Mouse (Mus musculus): ENCODE data around the gene Cdk19.
"Not testable (repeated sequence)": the region's sequence is repeated elsewhere in the genome, so short reads cannot be mapped to it uniquely, and the experiment has no call there.

Gene Cdk19

DNA sequence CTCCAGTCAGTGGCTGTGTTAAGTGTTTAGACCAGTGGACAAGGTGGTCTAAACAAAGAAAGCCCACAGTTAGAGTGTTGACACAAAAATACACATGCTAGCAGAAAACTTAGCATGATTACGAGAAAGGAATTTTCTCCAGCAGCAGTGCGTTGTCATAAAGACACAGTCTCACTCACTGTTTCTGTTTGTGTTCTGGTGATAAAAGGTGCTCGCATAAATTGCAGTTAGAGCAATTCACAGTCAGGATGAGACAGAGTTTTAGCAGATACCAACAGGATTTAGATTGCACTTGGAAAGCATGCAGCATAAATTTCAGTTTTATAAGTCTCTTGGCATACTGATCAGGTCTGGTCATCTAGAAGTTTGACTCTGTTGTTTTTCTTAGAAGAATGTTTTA, 59.5 kb downstream of the Cdk19 start:
- no peak for DNase-seq (ENCODE audit: low spot score)

GRCm38 (mm10) chr10:40399328-40399727, 60.0 kb downstream of the Cdk19 start:
- no peak for DNase-seq (ENCODE audit: low spot score)

DNA sequence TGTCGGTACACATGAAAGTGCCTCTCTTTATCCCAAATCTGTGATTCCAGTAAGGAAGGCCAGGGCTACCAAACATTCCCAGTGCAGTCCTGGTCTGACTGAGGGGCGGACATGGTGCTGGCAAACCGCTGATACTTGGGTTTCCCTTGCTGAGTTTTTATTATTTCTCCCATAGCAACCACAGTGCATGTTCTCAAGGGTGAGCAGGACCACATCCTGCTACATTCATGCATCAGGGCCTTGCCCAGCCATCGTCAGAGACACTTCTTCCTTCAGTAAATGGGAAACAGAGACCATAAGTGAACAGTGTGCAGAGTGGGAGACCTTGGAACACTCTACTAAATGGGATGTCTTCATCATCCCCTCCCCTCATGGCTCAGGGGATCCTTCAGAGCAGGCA, 60.9 kb downstream of the Cdk19 start:
- DNase-seq (ENCODE audit: low spot score) = no peak

DNA sequence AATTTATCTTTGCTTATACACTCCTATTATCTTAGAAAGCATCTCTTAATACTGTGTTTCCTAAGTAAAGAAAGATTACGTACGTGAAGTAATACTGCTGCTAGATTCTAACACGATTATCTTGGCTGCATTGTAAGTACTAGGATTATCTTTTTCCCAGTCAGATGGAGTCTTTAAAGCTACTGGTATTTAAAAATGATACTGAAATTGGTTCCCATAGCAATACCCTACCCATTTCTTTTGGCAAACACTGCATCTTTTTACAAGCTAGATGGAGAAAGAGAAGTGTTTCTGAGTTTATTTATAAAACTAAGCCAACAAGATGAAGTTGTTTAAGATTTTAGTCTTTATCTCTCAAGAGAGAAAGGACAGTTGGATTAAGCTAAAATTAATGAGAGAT, 67.3 kb downstream of the Cdk19 start:
- DNase-seq (ENCODE audit: low spot score) = no peak

DNA sequence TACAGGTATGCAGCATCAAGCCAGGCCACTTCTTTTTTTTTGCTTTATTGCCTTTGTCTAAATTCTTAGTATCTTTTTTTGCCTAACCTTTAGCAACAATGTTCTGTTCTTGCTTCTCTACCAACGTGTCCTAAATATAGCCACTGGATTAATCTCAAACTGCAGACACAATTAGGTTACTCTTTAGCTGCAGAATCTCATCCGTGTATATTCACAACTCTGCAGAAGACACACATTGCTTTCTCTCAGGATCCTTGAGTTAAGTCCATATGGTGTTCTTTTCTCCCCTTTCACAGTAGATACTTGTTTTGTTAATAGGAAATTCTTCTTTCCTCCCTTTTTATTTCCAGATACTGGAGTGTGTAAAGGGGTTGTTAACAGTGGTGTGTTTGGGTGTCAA, 70.0 kb downstream of the Cdk19 start:
- no peak for DNase-seq (ENCODE audit: low spot score)

DNA sequence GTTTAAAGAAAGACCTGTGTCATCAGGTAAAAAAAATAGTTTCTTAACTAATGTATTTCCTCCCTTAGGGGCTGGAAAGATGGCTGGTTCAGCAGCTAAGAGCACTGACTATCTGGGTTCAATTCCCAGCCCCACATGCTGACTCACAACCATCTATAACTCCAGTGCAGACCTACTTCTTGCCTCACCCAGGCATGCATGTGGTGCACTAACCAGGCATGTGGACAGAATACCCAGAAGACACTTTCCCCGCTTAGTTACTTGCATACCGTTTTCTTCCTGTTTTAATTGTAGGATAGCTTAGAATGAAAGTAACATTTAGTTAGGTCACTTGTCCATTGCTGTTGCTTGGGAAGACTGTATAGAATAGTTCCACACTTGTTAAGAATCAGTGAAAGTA, 72.0 kb downstream of the Cdk19 start:
- DNase-seq (ENCODE audit: low spot score) = no peak

- DNase-seq (ENCODE audit: low spot score) = no peak
Observed at GRCm38 (mm10) chr10:40416944-40417343, 77.6 kb downstream of the Cdk19 start.

- DNase-seq (ENCODE audit: low spot score) = no peak
Observed at GRCm38 (mm10) chr10:40419841-40420240, 80.5 kb downstream of the Cdk19 start.

DNA sequence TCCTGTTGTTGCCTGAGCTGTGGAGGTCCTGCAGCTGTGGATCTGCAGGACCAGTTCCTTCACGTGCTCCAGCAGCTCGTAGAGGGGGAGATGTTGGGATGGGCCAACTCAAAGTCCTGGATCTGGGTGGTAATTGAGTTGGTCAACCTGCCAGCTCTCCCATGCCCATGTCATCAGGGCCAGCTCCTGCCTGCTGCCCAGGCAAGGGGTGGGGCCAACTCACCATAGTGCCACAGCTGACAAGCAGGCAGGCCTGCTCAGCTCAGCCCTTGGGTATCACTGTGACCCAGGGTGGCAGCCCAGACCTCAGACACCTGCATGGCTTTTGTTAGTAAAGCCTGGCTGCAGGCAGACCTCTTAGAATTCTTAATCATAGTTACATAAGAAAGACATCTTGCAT, 81.3 kb downstream of the Cdk19 start:
- no peak for DNase-seq (ENCODE audit: low spot score)

GRCm38 (mm10) chr10:40421724-40422123, 82.4 kb downstream of the Cdk19 start:
- no peak for DNase-seq (ENCODE audit: low spot score)

DNA sequence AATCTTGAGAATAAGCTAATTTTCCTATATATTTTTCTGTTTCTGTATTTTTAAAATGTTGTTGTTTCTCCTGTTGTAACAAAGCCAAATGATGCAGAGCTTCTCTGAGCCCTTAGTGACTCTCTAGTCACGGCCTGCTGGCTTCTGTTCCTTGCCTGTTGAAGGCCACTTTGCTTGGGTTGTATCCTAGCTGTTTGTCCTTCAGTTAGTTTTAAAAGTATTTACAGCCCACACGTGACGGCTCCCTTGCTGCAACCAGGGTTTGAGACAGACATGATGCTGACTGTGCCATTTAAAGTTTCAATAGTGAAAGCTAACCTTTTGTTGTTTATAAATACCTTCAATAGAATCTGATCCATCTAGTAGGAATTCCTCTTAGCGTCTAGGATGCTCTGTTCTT, 83.3 kb downstream of the Cdk19 start:
- no peak for DNase-seq (ENCODE audit: low spot score)

DNA sequence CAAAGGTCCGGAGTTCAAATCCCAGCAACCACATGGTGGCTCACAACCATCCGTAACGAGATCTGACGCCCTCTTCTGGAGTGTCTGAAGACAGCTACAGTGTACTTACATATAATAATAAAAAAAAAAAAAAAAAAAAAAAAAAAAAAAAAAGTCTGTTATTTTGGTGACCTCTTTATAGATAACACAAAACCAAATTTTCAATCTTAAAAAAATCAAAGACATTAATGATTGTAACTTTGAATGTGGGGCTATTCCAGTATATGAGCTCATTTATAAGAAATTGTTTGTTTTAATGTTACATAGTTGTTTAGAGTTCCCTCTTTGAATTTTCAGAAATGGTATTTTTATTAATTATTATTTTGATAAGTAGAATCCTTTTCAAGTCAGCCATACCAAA, 85.1 kb downstream of the Cdk19 start:
- DNase-seq (ENCODE audit: low spot score) = not testable (repeated sequence)

DNA sequence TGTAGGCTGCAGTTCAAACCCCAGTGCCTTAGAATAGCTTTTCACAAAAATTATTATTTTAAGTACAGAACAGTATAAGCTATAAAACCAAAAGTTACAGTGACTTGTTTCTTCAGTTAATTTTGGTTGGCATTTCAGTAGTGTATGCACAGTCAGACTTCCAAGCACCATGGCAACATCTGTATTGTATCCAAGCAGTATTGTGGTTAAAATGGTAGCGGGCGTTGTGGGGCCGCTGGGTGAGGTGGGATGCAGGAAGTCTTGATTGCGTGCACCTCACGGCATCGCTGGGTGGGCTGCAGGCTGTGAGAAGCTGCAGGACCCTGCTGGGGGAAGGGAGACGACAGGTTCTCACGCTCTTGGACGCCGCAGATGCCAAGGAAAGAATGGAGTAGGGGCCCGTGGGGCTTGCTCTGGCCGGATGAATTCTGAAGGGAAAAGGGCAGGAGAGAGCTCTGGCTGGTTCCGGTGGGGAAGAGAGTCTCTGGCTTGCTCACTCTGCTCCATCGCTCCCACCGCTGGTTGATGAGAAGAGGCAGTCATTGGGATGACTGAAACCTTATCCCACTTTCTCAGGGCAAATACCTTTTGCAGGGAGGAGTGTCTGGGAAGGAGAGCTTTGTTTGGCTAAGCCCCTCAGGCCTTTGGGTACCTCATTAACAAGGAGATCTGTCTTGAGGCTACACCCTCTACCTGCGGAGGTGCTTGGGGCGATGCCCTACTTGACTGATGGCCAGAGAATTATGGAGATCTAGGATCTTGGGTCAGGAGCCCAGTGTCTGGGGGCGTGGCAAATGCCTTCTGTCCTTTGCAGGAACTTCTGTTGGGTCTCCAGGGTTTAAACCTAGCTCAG, 86.1 kb downstream of the Cdk19 start:
- DNase-seq (ENCODE audit: low spot score) = no peak

GRCm38 (mm10) chr10:40426096-40426450, 86.7 kb downstream of the Cdk19 start:
- no peak for DNase-seq (ENCODE audit: low spot score)

- DNase-seq (ENCODE audit: low spot score) = no peak
Observed at GRCm38 (mm10) chr10:40428633-40429032, 89.3 kb downstream of the Cdk19 start.

GRCm38 (mm10) chr10:40429081-40429480, 89.7 kb downstream of the Cdk19 start:
- DNase-seq (ENCODE audit: low spot score) = no peak

DNA sequence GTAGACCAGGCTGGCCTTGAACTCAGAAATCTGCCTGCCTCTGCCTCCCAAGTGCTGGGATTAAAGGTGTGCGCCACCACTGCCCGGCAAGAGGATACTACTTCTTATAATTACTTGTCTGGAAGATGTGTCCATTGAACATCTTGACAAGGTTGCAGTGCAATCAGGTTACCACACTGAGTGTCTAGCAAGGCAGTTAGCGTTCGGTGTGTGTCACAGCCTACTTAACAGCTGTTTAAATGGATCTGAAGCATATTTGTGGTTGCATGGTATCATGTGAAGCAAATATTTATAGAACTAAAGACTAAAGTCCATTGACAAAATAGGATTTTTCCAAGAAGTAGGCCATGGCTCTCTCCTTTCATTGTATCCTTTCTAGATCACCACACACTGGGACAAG, 90.8 kb downstream of the Cdk19 start:
- DNase-seq (ENCODE audit: low spot score) = no peak

- no peak for DNase-seq (ENCODE audit: low spot score)
Observed at GRCm38 (mm10) chr10:40431957-40432356, 92.6 kb downstream of the Cdk19 start.

DNA sequence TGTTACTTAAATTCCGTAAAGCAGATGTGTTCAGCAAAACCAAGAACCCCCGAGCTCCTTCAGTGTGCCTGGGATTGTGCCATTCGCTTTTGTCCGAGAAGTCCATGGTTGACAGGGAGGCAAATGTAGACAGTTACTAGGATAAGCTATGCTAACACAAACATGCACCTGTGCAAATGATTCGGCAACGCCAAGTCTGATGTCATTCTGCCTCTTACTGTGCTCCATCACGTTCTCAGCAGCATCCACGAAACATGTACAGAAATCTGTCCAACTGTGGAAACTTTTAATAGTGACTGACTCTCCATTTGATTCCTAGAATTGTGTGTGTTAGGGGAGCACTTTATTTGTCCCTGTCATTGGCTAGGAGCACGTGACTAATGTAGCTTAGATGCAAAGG, 93.0 kb downstream of the Cdk19 start:
- no peak for DNase-seq (ENCODE audit: low spot score)

DNA sequence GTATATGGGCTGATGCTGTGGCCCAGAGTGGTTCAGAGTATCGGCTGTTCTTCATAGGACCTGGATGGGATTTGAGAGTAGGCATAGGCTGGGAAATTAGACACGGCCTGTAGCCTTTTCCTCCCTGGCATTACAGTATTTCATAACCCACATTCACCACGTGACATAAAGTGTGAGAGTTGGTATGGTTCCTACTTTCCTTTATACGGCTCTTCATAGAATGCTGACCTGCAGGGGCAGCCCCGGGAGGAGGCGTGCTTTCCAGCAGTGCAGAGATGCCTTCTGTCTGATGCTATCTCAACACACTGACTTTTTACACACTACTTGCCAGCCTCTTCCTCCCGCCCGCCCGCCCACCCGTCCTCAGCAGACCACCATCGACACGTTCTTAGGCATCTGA, 96.0 kb downstream of the Cdk19 start:
- no peak for DNase-seq (ENCODE audit: low spot score)

- no peak for DNase-seq (ENCODE audit: low spot score)
Observed at GRCm38 (mm10) chr10:40437117-40437516, 97.8 kb downstream of the Cdk19 start.

DNA sequence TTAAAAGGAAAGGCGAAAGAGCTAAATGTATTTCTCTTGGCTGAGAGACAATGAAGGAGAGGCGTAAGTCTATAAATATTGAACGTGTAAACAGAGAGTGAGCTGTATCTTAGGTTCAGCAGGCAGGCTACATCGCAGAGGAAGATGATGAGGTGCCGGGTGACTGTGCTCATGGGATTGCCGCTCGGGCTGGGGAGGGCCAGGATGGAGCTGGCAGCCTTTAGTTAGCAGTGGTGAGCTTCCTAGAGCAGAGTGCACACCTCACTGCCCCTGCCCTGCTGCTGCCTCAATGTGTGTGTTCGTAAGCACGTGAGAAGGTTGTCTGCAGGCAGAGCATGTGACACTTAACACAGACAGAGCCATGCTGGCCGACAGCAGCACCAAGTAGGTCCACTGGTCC, 101.4 kb downstream of the Cdk19 start:
- DNase-seq (ENCODE audit: low spot score) = no peak

DNA sequence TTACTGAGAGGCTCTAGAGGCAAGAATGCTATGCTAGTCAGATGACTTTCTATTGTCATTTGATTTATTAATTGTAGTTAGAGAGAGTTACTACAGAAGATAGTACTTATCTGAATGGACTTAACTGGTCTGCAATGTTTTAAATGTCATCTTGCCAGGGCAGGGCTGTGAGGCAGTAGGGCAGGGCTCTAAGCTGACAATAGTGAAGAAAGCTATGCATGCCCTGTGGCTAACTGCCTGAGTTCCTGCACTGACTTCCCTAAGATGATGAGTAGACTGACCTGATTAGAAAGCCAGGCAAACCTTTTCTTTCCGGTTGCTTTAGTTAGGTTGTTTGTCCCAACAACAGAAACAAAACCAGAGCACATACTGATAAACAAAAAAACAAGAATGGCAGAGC, 102.7 kb downstream of the Cdk19 start:
- DNase-seq (ENCODE audit: low spot score) = no peak

DNA sequence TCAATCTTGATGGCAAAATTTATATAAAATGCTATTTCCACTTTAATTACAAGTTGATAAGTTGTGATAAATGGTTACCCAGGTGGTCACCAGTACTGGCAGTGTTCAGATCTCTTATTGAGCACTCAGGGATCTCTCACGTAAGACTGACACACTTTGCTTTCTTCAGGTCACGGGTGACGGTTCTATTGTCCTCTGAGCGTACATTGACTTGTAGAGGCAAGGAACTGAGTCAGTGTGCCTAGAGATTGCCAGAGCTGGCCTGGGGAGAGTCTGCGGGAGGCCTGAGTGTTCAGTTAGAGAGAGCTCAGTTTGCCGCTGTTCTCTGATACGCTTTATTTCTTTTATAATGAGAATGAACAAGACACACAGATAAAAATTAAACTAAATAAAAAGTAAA, 104.0 kb downstream of the Cdk19 start:
- no peak for DNase-seq (ENCODE audit: low spot score)

All from testis, postnatal 10 days (tissue).